Mouse (Mus musculus): ENCODE measurements around the gene Erp29. TPM values are rescaled to one million over a fixed set of nuclear protein-coding genes. Genes with fewer than 3 reads are reported as not detected.

The Erp29 gene
- polyA plus RNA-seq, 1 experiment from 2014 or later = 167 TPM

DNA sequence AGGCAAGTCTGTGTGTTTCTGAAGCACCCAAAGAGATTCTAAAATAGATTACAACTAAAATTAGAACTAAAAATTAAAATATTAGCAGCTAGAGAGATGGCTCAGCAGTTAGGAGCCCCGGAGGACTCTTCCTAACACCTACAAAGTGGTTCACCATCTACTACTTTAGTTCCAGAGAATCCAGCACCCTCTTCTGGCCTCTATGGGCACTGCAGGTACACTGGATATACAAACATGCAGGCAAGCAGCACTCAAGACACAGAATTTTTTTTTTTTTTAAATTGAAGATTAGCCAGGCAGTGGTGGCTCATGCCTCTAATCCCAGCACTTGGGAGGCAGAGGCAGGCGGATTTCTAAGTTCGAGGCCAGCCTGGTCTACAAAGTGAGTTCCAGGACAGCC lies 8.8 kb downstream of the Erp29 start:
- no peak overlapping the region for H3K4me2 ChIP-seq
- 94% methylated on average over 3 of the region's 3 CpGs for WGBS
- no peak overlapping the region for H3K9ac ChIP-seq
- no peak for ATAC-seq (replicated peaks)
- H3K9me3 ChIP-seq = no peaks in the 10 kb centered on the region
- no peaks in the 10 kb centered on the region for H3K27me3 ChIP-seq (replicated peaks)
- no peak overlapping the region for H3K27ac ChIP-seq
- H3K36me3 ChIP-seq (replicated peaks) = peaks cover 74% of the 10 kb centered on the region
- no peak overlapping the region for H3K4me3 ChIP-seq
- H3K4me1 ChIP-seq = no peaks in the 10 kb centered on the region

- ATAC-seq (replicated peaks) = no peak
- H3K4me2 ChIP-seq = no peak overlapping the region
- no peak overlapping the region for H3K9ac ChIP-seq
- WGBS = 95% methylated on average over 11 of the region's 11 CpGs
- H3K4me3 ChIP-seq = no peak overlapping the region
- H3K27me3 ChIP-seq (replicated peaks) = no peaks in the 10 kb centered on the region
- H3K27ac ChIP-seq = no peak overlapping the region
- no peaks in the 10 kb centered on the region for H3K4me1 ChIP-seq
- peaks cover 76% of the 10 kb centered on the region for H3K36me3 ChIP-seq (replicated peaks)
- no peaks in the 10 kb centered on the region for H3K9me3 ChIP-seq
Observed at GRCm38 (mm10) chr5:121438756-121439155, 13.6 kb downstream of the Erp29 start.

DNA sequence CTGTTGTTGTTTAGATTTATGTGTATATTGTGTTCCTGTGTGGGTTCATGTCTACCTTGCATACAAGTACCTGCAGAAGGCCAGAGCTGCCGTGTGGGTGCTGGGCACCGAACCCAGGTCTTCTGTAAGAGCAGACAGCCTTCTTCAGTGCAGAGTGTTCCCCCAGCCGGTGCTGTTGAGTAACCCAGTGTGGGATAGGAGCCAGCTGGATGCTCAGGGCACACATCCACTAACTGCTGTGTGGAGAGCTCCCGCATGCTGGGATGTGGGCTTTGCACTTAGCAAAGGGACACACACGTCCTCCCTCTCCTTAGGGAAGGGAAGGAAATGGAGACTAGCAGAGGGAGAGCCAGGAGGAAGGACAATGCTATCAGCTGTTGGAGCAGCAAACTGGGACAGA lies 14.2 kb downstream of the Erp29 start:
- Histone ChIP-seq H3K9ac (no peak overlapping the region), H3K4me3 (no peak overlapping the region), H3K27ac (no peak overlapping the region), H3K4me2 (no peak overlapping the region), H3K4me1 (no peaks in the 10 kb centered on the region), H3K36me3 (replicated peaks) (peaks cover 73% of the 10 kb centered on the region), H3K9me3 (no peaks in the 10 kb centered on the region), H3K27me3 (replicated peaks) (no peaks in the 10 kb centered on the region)
- WGBS = 92% methylated on average over 5 of the region's 5 CpGs
- ATAC-seq (replicated peaks) = no peak

- Histone ChIP-seq H3K36me3 (replicated peaks) (peaks cover 86% of the 10 kb centered on the region), H3K27ac (no peak overlapping the region), H3K4me1 (no peaks in the 10 kb centered on the region), H3K9ac (no peak overlapping the region), H3K27me3 (replicated peaks) (no peaks in the 10 kb centered on the region), H3K9me3 (no peaks in the 10 kb centered on the region), H3K4me2 (no peak overlapping the region), H3K4me3 (no peak overlapping the region)
- 64% methylated on average over 3 of the region's 3 CpGs for WGBS
- no peak for ATAC-seq (replicated peaks)
Observed at GRCm38 (mm10) chr5:121428954-121429353, 23.4 kb downstream of the Erp29 start.

DNA sequence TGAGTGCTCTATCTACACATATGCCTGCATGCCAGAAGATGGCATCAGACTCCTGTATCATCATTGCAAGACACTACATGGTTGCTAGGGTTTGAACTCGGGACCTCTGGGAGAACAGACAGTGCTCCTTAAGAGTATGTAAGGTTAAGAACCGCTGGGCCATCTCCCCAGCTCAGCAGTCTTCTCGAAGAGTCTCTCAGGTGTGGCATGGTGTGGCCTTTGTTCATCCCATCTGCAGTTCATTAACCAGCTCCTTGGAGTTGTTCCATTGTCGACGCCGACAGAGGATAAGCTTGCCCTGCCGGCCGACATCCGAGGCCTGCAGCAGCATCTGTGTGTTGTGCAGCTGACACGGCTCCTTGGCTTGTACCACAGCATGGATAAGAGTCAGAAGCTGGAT lies 29.0 kb downstream of the Erp29 start:
- Histone ChIP-seq H3K4me2 (no peak overlapping the region), H3K9me3 (no peaks in the 10 kb centered on the region), H3K27me3 (replicated peaks) (no peaks in the 10 kb centered on the region), H3K36me3 (replicated peaks) (peaks cover 78% of the 10 kb centered on the region), H3K4me3 (no peak overlapping the region), H3K27ac (no peak overlapping the region), H3K9ac (no peak overlapping the region), H3K4me1 (no peaks in the 10 kb centered on the region)
- 91% methylated on average over 10 of the region's 10 CpGs for WGBS
- ATAC-seq (replicated peaks) = no peak

GRCm38 (mm10) chr5:121422787-121423186 lies 29.5 kb downstream of the Erp29 start:
- Histone ChIP-seq H3K9me3 (no peaks in the 10 kb centered on the region), H3K27ac (no peak overlapping the region), H3K27me3 (replicated peaks) (no peaks in the 10 kb centered on the region), H3K4me2 (no peak overlapping the region), H3K4me1 (no peaks in the 10 kb centered on the region), H3K4me3 (no peak overlapping the region), H3K36me3 (replicated peaks) (peaks cover 77% of the 10 kb centered on the region), H3K9ac (no peak overlapping the region)
- 91% methylated on average over 6 of the region's 6 CpGs for WGBS
- no peak for ATAC-seq (replicated peaks)

- 92% methylated on average over 9 of the region's 9 CpGs for WGBS
- no peak overlapping the region for H3K9ac ChIP-seq
- no peaks in the 10 kb centered on the region for H3K9me3 ChIP-seq
- ATAC-seq (replicated peaks) = no peak
- H3K4me1 ChIP-seq = no peaks in the 10 kb centered on the region
- H3K4me3 ChIP-seq = no peak overlapping the region
- H3K36me3 ChIP-seq (replicated peaks) = peaks cover 77% of the 10 kb centered on the region
- no peak overlapping the region for H3K4me2 ChIP-seq
- H3K27me3 ChIP-seq (replicated peaks) = no peaks in the 10 kb centered on the region
- no peak overlapping the region for H3K27ac ChIP-seq
Observed at GRCm38 (mm10) chr5:121420721-121421120, 31.6 kb downstream of the Erp29 start.

DNA sequence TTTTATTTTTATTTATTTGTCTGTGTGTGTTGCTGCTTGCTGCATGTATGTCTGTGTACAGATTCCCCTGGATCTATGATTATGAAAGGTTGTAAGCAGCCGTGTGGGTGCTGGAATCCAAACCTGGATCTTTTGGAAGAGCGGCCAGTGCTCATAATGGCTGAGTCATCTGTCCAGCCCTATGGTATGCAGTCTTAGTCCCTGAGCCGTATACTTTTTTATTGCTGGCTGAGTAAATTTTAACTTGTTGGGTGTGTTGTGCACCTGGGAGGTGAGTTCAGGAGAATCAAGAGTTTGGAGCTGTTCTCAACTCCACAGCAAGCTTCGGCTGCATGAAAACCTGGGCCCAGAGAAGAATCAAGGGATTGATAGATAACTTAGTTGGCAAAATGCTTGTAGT lies 41.3 kb downstream of the Erp29 start:
- no peaks in the 10 kb centered on the region for H3K27me3 ChIP-seq (replicated peaks)
- H3K27ac ChIP-seq = no peak overlapping the region
- H3K9me3 ChIP-seq = no peaks in the 10 kb centered on the region
- WGBS = 94% methylated on average over 4 of the region's 4 CpGs
- no peak overlapping the region for H3K4me2 ChIP-seq
- ATAC-seq (replicated peaks) = no peak
- H3K4me1 ChIP-seq = no peaks in the 10 kb centered on the region
- no peak overlapping the region for H3K4me3 ChIP-seq
- H3K36me3 ChIP-seq (replicated peaks) = peaks cover 29% of the 10 kb centered on the region; the same call in 1 of the 2 replicates
- no peak overlapping the region for H3K9ac ChIP-seq

GRCm38 (mm10) chr5:121407856-121408255 lies 44.5 kb downstream of the Erp29 start:
- Histone ChIP-seq H3K4me1 (no peaks in the 10 kb centered on the region), H3K4me2 (no peak overlapping the region), H3K36me3 (replicated peaks) (peaks cover 5% of the 10 kb centered on the region; the same call in 1 of the 2 replicates), H3K27me3 (replicated peaks) (no peaks in the 10 kb centered on the region), H3K9ac (no peak overlapping the region), H3K9me3 (no peaks in the 10 kb centered on the region), H3K27ac (no peak overlapping the region), H3K4me3 (no peak overlapping the region)
- 89% methylated on average over 8 of the region's 8 CpGs for WGBS
- ATAC-seq (replicated peaks) = no peak

GRCm38 (mm10) chr5:121400849-121401248 lies 51.5 kb downstream of the Erp29 start:
- Histone ChIP-seq H3K9ac (no peak overlapping the region), H3K36me3 (replicated peaks) (no peaks in the 10 kb centered on the region; the same call in 1 of the 2 replicates), H3K4me1 (peaks cover 24% of the 10 kb centered on the region), H3K4me3 (no peak overlapping the region), H3K4me2 (no peak overlapping the region), H3K27me3 (replicated peaks) (no peaks in the 10 kb centered on the region), H3K9me3 (no peaks in the 10 kb centered on the region), H3K27ac (no peak overlapping the region)
- 85% methylated on average over 5 of the region's 5 CpGs for WGBS
- ATAC-seq (replicated peaks) = no peak

DNA sequence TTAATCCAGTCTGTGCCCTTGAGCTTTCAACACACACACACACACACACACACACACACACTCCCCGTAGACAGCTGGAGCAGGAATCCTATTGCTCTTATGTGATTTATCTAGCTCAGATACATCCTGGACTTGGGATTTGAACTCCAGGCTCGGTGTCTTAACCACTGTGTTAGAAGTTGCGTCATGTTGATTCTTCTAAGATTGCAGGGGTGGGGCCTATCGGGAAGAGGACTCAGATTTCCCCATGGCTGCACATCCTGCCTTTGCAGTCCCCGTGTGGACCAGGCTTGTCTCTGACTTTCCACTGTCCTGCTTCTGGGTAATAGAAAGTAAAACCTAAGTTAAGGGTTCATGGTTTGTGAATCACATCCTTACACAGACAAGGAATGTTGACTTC lies 52.2 kb downstream of the Erp29 start:
- no peak overlapping the region for H3K4me2 ChIP-seq
- peaks cover 24% of the 10 kb centered on the region for H3K4me1 ChIP-seq
- no peaks in the 10 kb centered on the region for H3K27me3 ChIP-seq (replicated peaks)
- H3K9ac ChIP-seq = no peak overlapping the region
- 73% methylated on average over 5 of the region's 5 CpGs for WGBS
- ATAC-seq (replicated peaks) = no peak
- H3K4me3 ChIP-seq = no peak overlapping the region
- no peaks in the 10 kb centered on the region for H3K9me3 ChIP-seq
- H3K36me3 ChIP-seq (replicated peaks) = no peaks in the 10 kb centered on the region; the same call in 1 of the 2 replicates
- no peak overlapping the region for H3K27ac ChIP-seq

- Histone ChIP-seq H3K36me3 (replicated peaks) (no peaks in the 10 kb centered on the region; the same call in 1 of the 2 replicates), H3K9ac (no peak overlapping the region), H3K4me1 (peaks cover 24% of the 10 kb centered on the region), H3K9me3 (no peaks in the 10 kb centered on the region), H3K4me3 (no peak overlapping the region), H3K4me2 (peak overlapping the region; percentile 81), H3K27ac (no peak overlapping the region), H3K27me3 (replicated peaks) (no peaks in the 10 kb centered on the region)
- WGBS = 90% methylated on average over 5 of the region's 5 CpGs
- no peak for ATAC-seq (replicated peaks)
Observed at GRCm38 (mm10) chr5:121399540-121399939, 52.8 kb downstream of the Erp29 start.

GRCm38 (mm10) chr5:121398965-121399462 lies 53.3 kb downstream of the Erp29 start:
- Histone ChIP-seq H3K9ac (peak overlapping the region; percentile 70), H3K4me3 (peak overlapping the region; percentile 73), H3K9me3 (no peaks in the 10 kb centered on the region), H3K27ac (no peak overlapping the region), H3K36me3 (replicated peaks) (no peaks in the 10 kb centered on the region; the same call in 1 of the 2 replicates), H3K4me2 (peak overlapping the region; percentile 81), H3K27me3 (replicated peaks) (no peaks in the 10 kb centered on the region), H3K4me1 (peaks cover 24% of the 10 kb centered on the region)
- ATAC-seq (replicated peaks) = no peak
- 57% methylated on average over 9 of the region's 9 CpGs for WGBS

All from midbrain, embryonic 15.5 days (tissue).